Mouse (Mus musculus): ENCODE measurements around the gene Gna13. TPM values are rescaled to one million over a fixed set of nuclear protein-coding genes. Genes with fewer than 3 reads are reported as not detected.

Gene Gna13
- polyA plus RNA-seq, 1 experiment from 2014 or later = 49.5 TPM

DNA sequence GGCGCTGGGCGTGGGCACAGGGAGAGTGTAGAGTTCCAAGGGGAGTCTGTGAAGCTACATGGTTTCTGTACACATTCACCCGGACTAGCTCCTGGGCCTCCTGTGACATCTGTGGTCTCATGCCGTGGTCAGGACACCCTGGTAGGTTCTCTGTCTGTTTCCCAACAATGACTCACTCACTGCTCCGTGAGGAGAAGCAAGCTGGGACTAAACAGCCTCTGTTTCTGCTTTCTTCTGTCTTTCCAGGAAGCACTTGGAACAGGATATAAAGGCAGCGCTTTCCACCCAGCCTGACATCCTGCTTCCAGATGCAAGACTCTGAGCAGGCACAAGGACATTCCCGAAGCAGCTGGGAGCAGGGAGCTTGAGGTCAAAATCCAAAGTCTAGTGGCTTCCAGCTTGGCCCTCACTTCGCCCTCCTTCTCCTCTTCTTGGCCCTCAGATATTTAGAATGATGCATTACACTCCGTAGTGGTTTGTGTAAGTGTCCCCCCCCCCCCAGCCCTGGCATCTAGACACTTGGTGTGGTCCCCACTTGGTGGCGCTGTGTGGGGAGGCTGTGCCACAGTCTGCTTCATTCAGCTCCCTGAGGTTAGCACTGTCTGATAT lies 18.5 kb upstream of the Gna13 start:
- H3K27ac ChIP-seq (replicated peaks) = peak overlapping the region; percentile 61
- TF ChIP-seq CTCF (IDR thresholded peaks at IDR 0.05; ENCODE audit: low read depth) (peak; percentile 74), EP300 (optimal IDR thresholded peaks at IDR 0.05) (no peak)
- 26% methylated on average over 10 of the region's 10 CpGs for WGBS
- H3K4me2 ChIP-seq (replicated peaks; ENCODE audit: low read depth) = no peak overlapping the region
- H3K36me3 ChIP-seq (ENCODE audit: control insufficient read depth, insufficient read depth, low read length) = no peaks in the 10 kb centered on the region
- peaks cover 12% of the 10 kb centered on the region for H3K4me1 ChIP-seq (replicated peaks; ENCODE audit: control insufficient read depth, insufficient read depth)
- no peaks in the 10 kb centered on the region for H3K27me3 ChIP-seq (ENCODE audit: control insufficient read depth, insufficient read depth, low read length)
- ATAC-seq (ENCODE audit: low FRiP score, low TSS enrichment) (peak; percentile 39; the same call in 1 of the 2 replicates), DNase-seq (ENCODE audit: low spot score) (peak; percentile 77)
- no peaks in the 10 kb centered on the region for H3K9me3 ChIP-seq (ENCODE audit: control insufficient read depth, low read length)
- H3K4me3 ChIP-seq (ENCODE audit: low read depth, low read length) = no peak overlapping the region
- no peak overlapping the region for H3K9ac ChIP-seq (ENCODE audit: low read length)

DNA sequence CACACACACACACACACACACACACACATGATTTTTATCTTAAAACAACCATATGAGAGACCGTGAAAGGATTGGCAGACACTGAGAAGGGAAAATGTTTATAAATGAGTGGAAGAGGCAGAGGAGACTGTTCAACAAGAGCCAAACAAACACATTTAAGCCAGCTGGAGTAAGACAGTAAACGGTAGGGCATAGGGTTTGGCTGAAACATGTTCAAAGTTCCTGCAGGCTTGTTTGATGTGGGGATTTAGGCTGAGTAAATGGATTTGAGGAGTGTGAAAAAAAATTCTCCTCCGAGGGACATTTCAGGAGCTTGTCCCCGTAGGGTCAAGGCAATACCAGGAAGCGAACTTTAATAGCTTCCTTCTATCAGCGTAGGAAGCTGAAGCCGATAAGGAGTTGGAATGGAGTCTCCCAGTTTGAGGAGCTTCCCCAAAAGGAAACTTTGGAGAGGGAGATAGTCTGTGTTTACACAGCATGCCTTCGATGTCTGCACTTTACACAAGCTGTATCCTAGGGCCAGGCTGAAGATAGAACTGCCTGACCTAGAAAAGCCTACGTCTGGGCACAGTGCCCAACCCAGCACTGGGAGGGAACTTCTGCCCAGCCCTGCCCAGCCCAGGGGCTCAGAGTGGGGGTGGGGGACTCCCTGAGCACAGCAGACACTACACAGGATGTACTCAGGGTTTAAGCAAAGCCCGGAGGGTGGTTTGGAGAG lies 15.2 kb upstream of the Gna13 start:
- Histone ChIP-seq H3K4me3 (ENCODE audit: low read depth, low read length) (no peak overlapping the region), H3K27ac (replicated peaks) (peak overlapping the region; percentile 81), H3K9ac (ENCODE audit: low read length) (no peak overlapping the region), H3K27me3 (ENCODE audit: control insufficient read depth, insufficient read depth, low read length) (no peaks in the 10 kb centered on the region), H3K36me3 (ENCODE audit: control insufficient read depth, insufficient read depth, low read length) (no peaks in the 10 kb centered on the region), H3K4me2 (replicated peaks; ENCODE audit: low read depth) (peak overlapping the region; percentile 29; the same call in 1 of the 2 replicates), H3K4me1 (replicated peaks; ENCODE audit: control insufficient read depth, insufficient read depth) (peaks cover 12% of the 10 kb centered on the region), H3K9me3 (ENCODE audit: control insufficient read depth, low read length) (no peaks in the 10 kb centered on the region)
- ATAC-seq (ENCODE audit: low FRiP score, low TSS enrichment) (peak; percentile 31; the same call in 1 of the 2 replicates), DNase-seq (ENCODE audit: low spot score) (peak; percentile 83)
- no peak for TF ChIP-seq EP300 (optimal IDR thresholded peaks at IDR 0.05)
- TF ChIP-seq CTCF (IDR thresholded peaks at IDR 0.05; ENCODE audit: low read depth) = no peak
- WGBS = 8% methylated on average over 10 of the region's 10 CpGs

DNA sequence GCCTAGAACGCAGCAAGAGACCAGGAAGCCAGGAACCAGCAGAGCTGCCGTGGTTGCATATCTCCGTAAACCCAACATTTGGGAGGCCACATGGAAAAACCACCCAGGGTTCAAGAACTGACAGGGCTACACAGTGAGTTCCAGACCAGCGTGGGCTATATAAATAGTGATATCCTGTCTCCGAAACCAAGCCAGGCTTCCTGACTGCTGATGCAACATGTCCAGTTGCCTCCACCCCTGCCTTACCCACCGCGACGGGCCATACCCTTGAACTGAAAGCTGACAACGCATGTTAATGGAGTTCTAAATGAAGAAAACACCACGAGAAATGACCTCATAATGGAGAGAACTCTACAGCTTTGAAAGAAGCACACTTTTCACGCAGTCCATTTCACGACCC lies 14.2 kb upstream of the Gna13 start:
- WGBS = 63% methylated on average over 12 of the region's 12 CpGs
- no peak overlapping the region for H3K4me2 ChIP-seq (replicated peaks; ENCODE audit: low read depth)
- TF ChIP-seq CTCF (IDR thresholded peaks at IDR 0.05; ENCODE audit: low read depth) = no peak
- no peak for TF ChIP-seq EP300 (optimal IDR thresholded peaks at IDR 0.05)
- H3K4me3 ChIP-seq (ENCODE audit: low read depth, low read length) = no peak overlapping the region
- H3K9ac ChIP-seq (ENCODE audit: low read length) = no peak overlapping the region
- peaks cover 12% of the 10 kb centered on the region for H3K4me1 ChIP-seq (replicated peaks; ENCODE audit: control insufficient read depth, insufficient read depth)
- H3K9me3 ChIP-seq (ENCODE audit: control insufficient read depth, low read length) = no peaks in the 10 kb centered on the region
- peak overlapping the region; percentile 81 for H3K27ac ChIP-seq (replicated peaks)
- no peaks in the 10 kb centered on the region for H3K36me3 ChIP-seq (ENCODE audit: control insufficient read depth, insufficient read depth, low read length)
- DNase-seq (ENCODE audit: low spot score) = no peak
- no peaks in the 10 kb centered on the region for H3K27me3 ChIP-seq (ENCODE audit: control insufficient read depth, insufficient read depth, low read length)
- ATAC-seq (ENCODE audit: low FRiP score, low TSS enrichment) = no peak

DNA sequence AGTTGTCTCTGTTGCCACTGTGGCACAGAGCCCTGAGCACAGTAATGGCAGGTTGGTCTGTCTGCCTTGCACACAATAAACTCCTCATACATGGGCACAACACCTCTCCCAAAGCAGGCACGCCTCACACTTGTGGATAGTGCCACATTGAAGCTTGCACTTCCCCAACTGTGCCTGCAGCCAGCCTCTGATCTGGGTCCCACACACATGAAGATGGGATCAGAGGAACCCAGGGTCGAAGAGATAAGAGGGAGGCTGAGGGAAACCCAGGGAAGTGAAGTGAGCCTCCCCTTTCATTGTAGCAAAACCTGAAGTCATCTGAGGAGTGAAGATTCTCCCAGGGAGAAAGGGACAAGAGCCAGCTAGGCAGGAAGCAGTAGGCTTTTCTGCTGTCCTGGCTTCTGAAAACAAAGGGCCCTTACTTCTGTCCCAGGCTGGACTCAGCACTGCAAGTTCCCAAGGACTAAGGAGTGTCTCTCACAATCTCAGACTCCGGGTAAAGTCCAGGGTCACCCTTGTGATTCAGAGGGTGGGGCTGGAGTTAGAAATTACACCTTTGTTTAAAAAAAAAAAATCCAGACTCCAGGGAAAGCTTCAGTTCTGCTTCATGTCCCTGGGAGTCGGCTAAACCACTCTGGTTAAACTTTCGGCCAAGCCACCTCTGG lies 12.8 kb upstream of the Gna13 start:
- TF ChIP-seq CTCF (IDR thresholded peaks at IDR 0.05; ENCODE audit: low read depth) (no peak), EP300 (optimal IDR thresholded peaks at IDR 0.05) (no peak)
- ATAC-seq (ENCODE audit: low FRiP score, low TSS enrichment) = peak; percentile 89
- 46% methylated on average over 5 of the region's 5 CpGs for WGBS
- Histone ChIP-seq H3K27me3 (ENCODE audit: control insufficient read depth, insufficient read depth, low read length) (no peaks in the 10 kb centered on the region), H3K9ac (ENCODE audit: low read length) (peak overlapping the region; percentile 9; the same call in 1 of the 2 replicates), H3K36me3 (ENCODE audit: control insufficient read depth, insufficient read depth, low read length) (no peaks in the 10 kb centered on the region), H3K9me3 (ENCODE audit: control insufficient read depth, low read length) (no peaks in the 10 kb centered on the region), H3K27ac (replicated peaks) (peak overlapping the region; percentile 88), H3K4me1 (replicated peaks; ENCODE audit: control insufficient read depth, insufficient read depth) (peaks cover 8% of the 10 kb centered on the region), H3K4me2 (replicated peaks; ENCODE audit: low read depth) (no peak overlapping the region), H3K4me3 (ENCODE audit: low read depth, low read length) (no peak overlapping the region)
- peak; percentile 80 for DNase-seq (ENCODE audit: low spot score)

DNA sequence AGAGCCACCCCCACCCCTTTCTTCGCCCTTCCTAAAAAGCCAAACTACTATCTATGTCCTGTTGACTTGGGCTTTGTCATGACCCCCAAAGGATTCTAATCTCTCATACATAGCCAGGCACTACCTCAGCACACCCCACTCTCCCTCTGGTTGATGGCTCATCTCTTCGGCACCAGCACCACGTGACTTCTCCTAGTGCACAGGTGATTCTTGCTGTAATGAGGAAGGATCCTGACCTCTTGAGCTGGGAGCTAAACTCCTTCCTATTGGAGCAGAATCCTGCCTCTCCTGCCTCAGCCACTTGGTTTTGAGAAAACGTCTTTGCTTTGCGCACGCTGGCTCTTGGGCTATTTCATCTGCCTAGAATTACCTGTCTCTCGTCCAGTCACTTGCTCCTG lies 12.3 kb upstream of the Gna13 start:
- no peaks in the 10 kb centered on the region for H3K9me3 ChIP-seq (ENCODE audit: control insufficient read depth, low read length)
- H3K27me3 ChIP-seq (ENCODE audit: control insufficient read depth, insufficient read depth, low read length) = no peaks in the 10 kb centered on the region
- no peaks in the 10 kb centered on the region for H3K36me3 ChIP-seq (ENCODE audit: control insufficient read depth, insufficient read depth, low read length)
- no peak overlapping the region for H3K4me2 ChIP-seq (replicated peaks; ENCODE audit: low read depth)
- peak; percentile 81 for ATAC-seq (ENCODE audit: low FRiP score, low TSS enrichment)
- H3K9ac ChIP-seq (ENCODE audit: low read length) = no peak overlapping the region
- H3K4me1 ChIP-seq (replicated peaks; ENCODE audit: control insufficient read depth, insufficient read depth) = peaks cover 8% of the 10 kb centered on the region
- H3K27ac ChIP-seq (replicated peaks) = peak overlapping the region; percentile 88
- TF ChIP-seq CTCF (IDR thresholded peaks at IDR 0.05; ENCODE audit: low read depth) (no peak), EP300 (optimal IDR thresholded peaks at IDR 0.05) (no peak)
- DNase-seq (ENCODE audit: low spot score) = peak; percentile 74
- 66% methylated on average over 7 of the region's 7 CpGs for WGBS
- no peak overlapping the region for H3K4me3 ChIP-seq (ENCODE audit: low read depth, low read length)
